Mouse (Mus musculus): ENCODE measurements around the gene Vti1a.

The Vti1a gene

GRCm38 (mm10) chr19:55316109-55316714 lies at the start of gene Vti1a:
TSS of gene Vti1a (plus strand) at chr19:55316295.
- DNase-seq (ENCODE audit: low spot score), result peak; percentile 81

- no peak for DNase-seq (ENCODE audit: low spot score)
These were observed 49.3 kb upstream of the Vti1a start for GRCm38 (mm10) chr19:55266786-55267185.

GRCm38 (mm10) chr19:55268150-55268549 lies 47.9 kb upstream of the Vti1a start:
- no peak for DNase-seq (ENCODE audit: low spot score)

- no peak for DNase-seq (ENCODE audit: low spot score)
These were observed 47.0 kb upstream of the Vti1a start for GRCm38 (mm10) chr19:55269051-55269450.

GRCm38 (mm10) chr19:55271448-55271847 lies 44.6 kb upstream of the Vti1a start:
- DNase-seq (ENCODE audit: low spot score), result no peak

GRCm38 (mm10) chr19:55273340-55273739 lies 42.8 kb upstream of the Vti1a start:
- DNase-seq (ENCODE audit: low spot score), result no peak

GRCm38 (mm10) chr19:55276100-55276499 lies 40.0 kb upstream of the Vti1a start:
- no peak for DNase-seq (ENCODE audit: low spot score)

- DNase-seq (ENCODE audit: low spot score), result no peak
These were observed 39.3 kb upstream of the Vti1a start for GRCm38 (mm10) chr19:55276770-55277169.

GRCm38 (mm10) chr19:55284093-55284492 lies 32.0 kb upstream of the Vti1a start:
- no peak for DNase-seq (ENCODE audit: low spot score)

- no peak for DNase-seq (ENCODE audit: low spot score)
These were observed 30.1 kb upstream of the Vti1a start for GRCm38 (mm10) chr19:55286034-55286433.

GRCm38 (mm10) chr19:55288974-55289373 lies 27.1 kb upstream of the Vti1a start:
- no peak for DNase-seq (ENCODE audit: low spot score)

- no peak for DNase-seq (ENCODE audit: low spot score)
These were observed 25.3 kb upstream of the Vti1a start for GRCm38 (mm10) chr19:55290621-55291270.

- no peak for DNase-seq (ENCODE audit: low spot score)
These were observed 23.8 kb upstream of the Vti1a start for GRCm38 (mm10) chr19:55292210-55292850.

GRCm38 (mm10) chr19:55293175-55293574 lies 22.9 kb upstream of the Vti1a start:
- DNase-seq (ENCODE audit: low spot score), result no peak

- DNase-seq (ENCODE audit: low spot score), result no peak
These were observed 21.0 kb upstream of the Vti1a start for GRCm38 (mm10) chr19:55295075-55295474.

- no peak for DNase-seq (ENCODE audit: low spot score)
These were observed 20.5 kb upstream of the Vti1a start for GRCm38 (mm10) chr19:55295556-55295955.

- DNase-seq (ENCODE audit: low spot score), result no peak
These were observed 19.8 kb upstream of the Vti1a start for GRCm38 (mm10) chr19:55296301-55296700.

- no peak for DNase-seq (ENCODE audit: low spot score)
These were observed 18.6 kb upstream of the Vti1a start for GRCm38 (mm10) chr19:55297489-55297888.

- DNase-seq (ENCODE audit: low spot score), result no peak
These were observed 18.1 kb upstream of the Vti1a start for GRCm38 (mm10) chr19:55297961-55298360.

- DNase-seq (ENCODE audit: low spot score), result no peak
These were observed 16.7 kb upstream of the Vti1a start for GRCm38 (mm10) chr19:55299378-55299777.

- DNase-seq (ENCODE audit: low spot score), result no peak
These were observed 15.6 kb upstream of the Vti1a start for GRCm38 (mm10) chr19:55300525-55300924.

GRCm38 (mm10) chr19:55305024-55305423 lies 11.1 kb upstream of the Vti1a start:
- DNase-seq (ENCODE audit: low spot score), result no peak

- DNase-seq (ENCODE audit: low spot score), result no peak
These were observed 4.2 kb upstream of the Vti1a start for GRCm38 (mm10) chr19:55311874-55312273.
